Mouse (Mus musculus) lung, adult 2 months (tissue): Measurements from ENCODE around the gene Cdhr5.

Experiments used
- CTCF ChIP-seq: fragments of 200-500 bp; IDR thresholded peaks from 2 replicates; pipeline ENCODE4 v1.5.1; 2011; ENCODE audit warnings: mild to moderate bottlenecking, low read length, control low read depth; ENCODE audit not compliant: insufficient read depth
- POLR2A ChIP-seq: fragments of 200-500 bp; IDR thresholded peaks from 2 replicates; pipeline ENCODE4 v1.6.1; 2011; ENCODE audit warnings: low read depth, mild to moderate bottlenecking, control low read depth, low read length, borderline replicate concordance; ENCODE audit errors: extremely low read depth

DNA sequence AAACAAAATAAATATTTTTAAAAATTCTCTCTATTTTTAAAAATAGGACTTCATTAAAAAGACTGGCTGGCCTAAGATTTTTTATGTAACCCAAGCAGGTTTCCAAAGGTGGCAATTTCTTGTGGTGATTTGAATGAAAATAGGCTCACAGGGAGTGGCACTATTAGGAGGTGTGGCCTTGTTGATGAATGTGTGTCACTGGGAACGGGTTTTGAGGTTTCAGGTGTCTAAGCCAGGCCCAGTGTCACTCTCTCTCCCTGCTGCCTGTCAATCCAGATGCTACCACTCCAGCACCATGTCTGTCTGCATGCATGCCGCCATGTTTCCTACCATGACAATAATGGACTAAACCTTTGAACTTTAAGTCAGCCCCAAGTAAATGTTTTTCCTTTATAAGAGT, 42.9 kb upstream of the Cdhr5 start:
- TF ChIP-seq POLR2A = no peak
- no peak for TF ChIP-seq CTCF
